Mouse (Mus musculus) heart, adult 2 months (tissue): ENCODE results near the gene Sucnr1. TPM values are rescaled to one million over a fixed set of nuclear protein-coding genes. Genes with fewer than 3 reads are reported as not detected.

ENCODE experiments used
- DNase-seq, 2 experiments: peaks; one replicate each; pipeline ENCODE4 v3.0.0; 2021
- H3K27ac ChIP-seq: fragments of 200-600 bp; 2 replicates; pipeline ENCODE4 v1.8.1; 2022
- H3K27me3 ChIP-seq: fragments of 200-500 bp; 2 replicates; pipeline ENCODE4 v1.6.1; 2012; ENCODE audit warnings: mild to moderate bottlenecking, low read length, inconsistent platforms, mixed read lengths; ENCODE audit not compliant: control insufficient read depth, insufficient read depth
- H3K36me3 ChIP-seq: fragments of 200-500 bp; 2 replicates; pipeline ENCODE4 v1.6.1; 2012; ENCODE audit warnings: low read length, inconsistent platforms; ENCODE audit not compliant: control insufficient read depth, insufficient read depth
- H3K4me1 ChIP-seq: fragments of 200-500 bp; 2 replicates; pipeline ENCODE4 v1.6.1; 2011; ENCODE audit warnings: low read length; ENCODE audit not compliant: control insufficient read depth, insufficient read depth
- H3K4me3 ChIP-seq: fragments of 200-600 bp; 2 replicates; pipeline ENCODE4 v1.8.1; 2022
- H3K79me2 ChIP-seq: fragments of 200-500 bp; replicated peaks from 2 replicates; pipeline ENCODE4 v1.6.1; 2012; ENCODE audit warnings: mild to moderate bottlenecking, inconsistent platforms, low read length, moderate library complexity, mixed read lengths; ENCODE audit not compliant: control insufficient read depth, insufficient read depth
- H3K9ac ChIP-seq: fragments of 200-500 bp; 2 replicates; pipeline ENCODE4 v1.6.1; 2012; ENCODE audit warnings: low read depth, mild to moderate bottlenecking, control low read depth, inconsistent platforms, low read length, mixed read lengths
- CTCF ChIP-seq: fragments of 200-600 bp; IDR thresholded peaks from 2 replicates; pipeline ENCODE4 v1.8.1; 2022; ENCODE audit warnings: antibody characterized with exemption, mild to moderate bottlenecking, moderate library complexity
- EP300 ChIP-seq: fragments of 200-500 bp; IDR thresholded peaks from 2 replicates; pipeline ENCODE4 v1.6.1; 2011; ENCODE audit warnings: low read depth, low read length, control low read depth; ENCODE audit not compliant: insufficient read depth
- POLR2A ChIP-seq: fragments of 200-500 bp; IDR thresholded peaks from 2 replicates; pipeline ENCODE4 v1.6.1; 2011; ENCODE audit warnings: mild to moderate bottlenecking, low read depth, low read length, control low read depth; ENCODE audit not compliant: insufficient read depth
- WGBS: fragments of 180-500 bp; shearing (Covaris S2); methylation state at CpG from one replicate; pipeline ENCODE4 v1.1.7; 2018; 5-methylcytosine and 5-hydroxymethylcytosine counted together
- intact Hi-C: fragments of 180-260 bp; cut with DNase I; formaldehyde crosslinking; loops from one replicate; pipeline ENCODE4 v1.15.1; 2025
- long read RNA-seq: library from polyadenylated mRNA; stranded (forward); transcript quantifications from one replicate; pipeline ENCODE4 v2.0.0, GENCODE M21; 2021
- polyA plus RNA-seq: library from polyadenylated mRNA; depleted of rRNA; stranded (reverse); fragments of >200 nt; gene quantifications from 2 replicates; pipeline ENCODE4 v1.2.3, GENCODE M21; 2012; rRNA removed
- total RNA-seq, 2 experiments: library from RNA; stranded (reverse); gene quantifications; 2 replicates each; pipeline ENCODE4 v1.2.3; 2021

Sucnr1 gene
- total RNA-seq (not detected), polyA plus RNA-seq (0.59 and 1.2 TPM in 2 replicates)
- long read RNA-seq = 0 reads

DNA sequence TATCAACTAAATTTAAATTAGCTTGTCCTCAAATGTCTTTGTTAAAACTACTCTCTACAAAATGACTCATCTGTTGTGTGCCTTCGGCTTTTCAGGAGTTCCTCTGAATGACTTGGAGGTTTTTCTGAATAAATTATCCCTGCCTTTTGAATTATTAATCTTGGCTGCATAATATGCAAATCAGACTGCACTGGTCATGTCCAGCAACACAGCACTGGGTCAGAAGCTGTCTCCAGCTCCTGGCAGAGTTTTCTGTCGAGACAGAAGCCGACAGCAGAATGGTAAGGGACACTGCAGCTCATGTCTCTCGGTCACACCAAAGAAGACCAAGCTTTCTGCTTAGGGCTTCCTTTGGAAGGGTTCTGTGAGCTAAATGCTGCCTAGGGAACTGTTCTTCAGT is at the start of gene Sucnr1:
Gene Sucnr1, plus strand, starts transcription at position 222 of the 400 bp plus-strand sequence.
- Histone ChIP-seq H3K4me1 (no peaks in the 10 kb centered on the region; the same call in 1 of the 2 replicates), H3K27me3 (no peaks in the 10 kb centered on the region), H3K36me3 (no peaks in the 10 kb centered on the region), H3K79me2 (no peaks in the 10 kb centered on the region), H3K4me3 (no peak within 1 kb of the TSS), H3K27ac (no peak within 1 kb of the TSS; the same call in 1 of the 2 replicates), H3K9ac (no peak within 1 kb of the TSS)
- intact Hi-C loops = no loop called here
- TF ChIP-seq CTCF (no peak), POLR2A (0 out of 2 replicates have a peak, but pooled peaks have one; percentile 14)
- DNase-seq = peak in 1 of 2 experiments; percentile 12
- 44% methylated on average over 4 of the region's 4 CpGs for WGBS

DNA sequence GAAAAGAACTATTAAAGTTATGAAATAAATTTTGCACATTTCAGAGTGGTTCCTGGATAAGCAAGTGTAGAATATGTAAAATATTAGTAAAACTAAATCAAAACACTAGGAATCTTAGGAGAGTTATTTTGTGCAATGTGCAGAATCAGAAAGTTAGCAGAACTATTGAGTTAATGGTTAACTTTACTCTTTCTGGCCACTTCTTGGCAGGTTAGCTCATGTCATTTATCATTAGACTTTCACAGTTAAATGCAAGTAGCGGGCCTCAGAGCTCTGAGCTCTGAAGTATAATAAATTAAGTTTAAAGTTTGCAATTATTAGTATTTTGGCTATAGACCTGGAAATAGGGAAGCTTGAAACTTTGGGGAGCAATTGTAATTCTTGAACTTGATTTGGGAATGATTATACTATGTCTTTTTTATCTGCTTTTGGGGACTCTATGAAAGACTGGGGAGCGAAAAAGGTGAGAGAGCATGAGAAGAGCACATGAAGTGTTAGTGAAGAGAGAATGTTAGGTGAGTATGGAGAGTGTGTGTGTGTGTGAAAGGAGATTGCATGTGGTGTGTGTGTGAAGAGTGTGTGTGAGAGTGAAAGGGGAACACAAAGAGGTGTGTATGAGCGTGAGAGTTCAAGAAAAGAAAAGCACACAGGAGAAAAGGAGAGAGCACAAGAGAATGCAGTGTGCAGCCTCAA is 35.3 kb upstream of the Sucnr1 start:
- Histone ChIP-seq H3K4me3 (no peak overlapping the region), H3K36me3 (no peaks in the 10 kb centered on the region), H3K9ac (no peak overlapping the region), H3K79me2 (no peaks in the 10 kb centered on the region), H3K4me1 (no peaks in the 10 kb centered on the region), H3K27me3 (no peaks in the 10 kb centered on the region), H3K27ac (no peak overlapping the region)
- DNase-seq = no peak
- no peak for TF ChIP-seq POLR2A
- no peak for TF ChIP-seq EP300
- no peak for TF ChIP-seq CTCF
- 88% methylated on average over 3 of the region's 3 CpGs for WGBS
- intact Hi-C loops = no loop called here

- intact Hi-C loops = loop anchor here (10.0 kb wide), 1 partner anchor 179 kb away; no protein-coding TSS in a partner anchor
- no peak overlapping the region for H3K4me3 ChIP-seq
- no peak for TF ChIP-seq CTCF
- H3K27me3 ChIP-seq = no peaks in the 10 kb centered on the region
- H3K79me2 ChIP-seq = no peaks in the 10 kb centered on the region
- DNase-seq = no peak
- no peaks in the 10 kb centered on the region for H3K4me1 ChIP-seq
- no peaks in the 10 kb centered on the region for H3K36me3 ChIP-seq
- no peak overlapping the region for H3K27ac ChIP-seq
- H3K9ac ChIP-seq = no peak overlapping the region
- WGBS = 63% methylated on average over 3 of the region's 3 CpGs
Measured at GRCm38 (mm10) chr3:60053231-60053927, 28.3 kb upstream of the Sucnr1 start.

GRCm38 (mm10) chr3:60053931-60054330 is 27.7 kb upstream of the Sucnr1 start:
- H3K27ac ChIP-seq = no peak overlapping the region
- TF ChIP-seq POLR2A (no peak), CTCF (no peak), EP300 (no peak)
- no peak for DNase-seq
- H3K79me2 ChIP-seq = no peaks in the 10 kb centered on the region
- 75% methylated on average over 2 of the region's 2 CpGs for WGBS
- H3K36me3 ChIP-seq = no peaks in the 10 kb centered on the region
- H3K4me3 ChIP-seq = no peak overlapping the region
- no peak overlapping the region for H3K9ac ChIP-seq
- H3K27me3 ChIP-seq = no peaks in the 10 kb centered on the region
- H3K4me1 ChIP-seq = no peaks in the 10 kb centered on the region
- intact Hi-C loops = loop anchor here (10.0 kb wide), 1 partner anchor 179 kb away; no protein-coding TSS in a partner anchor

DNA sequence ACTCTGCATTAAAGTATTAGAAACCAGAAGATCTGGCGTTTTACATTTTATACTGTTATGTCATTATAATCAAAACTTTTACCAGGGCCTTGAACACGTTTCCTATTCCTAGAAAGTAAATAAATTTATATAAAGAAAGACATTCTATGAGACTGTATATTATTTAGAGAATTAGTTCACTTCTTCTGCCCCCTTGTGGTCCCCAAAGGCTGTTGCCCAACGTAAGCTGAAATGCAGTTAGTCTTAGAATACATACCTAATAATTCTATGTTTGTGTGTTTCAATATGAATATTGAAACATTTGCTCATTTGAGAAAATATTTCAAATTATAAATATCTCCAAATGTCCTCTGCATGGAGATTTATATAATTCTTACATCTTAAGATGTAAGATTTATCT is 25.2 kb upstream of the Sucnr1 start:
- no peak overlapping the region for H3K4me3 ChIP-seq
- H3K4me1 ChIP-seq = no peaks in the 10 kb centered on the region
- no peaks in the 10 kb centered on the region for H3K27me3 ChIP-seq
- H3K36me3 ChIP-seq = no peaks in the 10 kb centered on the region
- no peak overlapping the region for H3K9ac ChIP-seq
- intact Hi-C loops = loop anchor here (10.0 kb wide), 1 partner anchor 182 kb away; no protein-coding TSS in a partner anchor
- H3K79me2 ChIP-seq = no peaks in the 10 kb centered on the region
- no peak overlapping the region for H3K27ac ChIP-seq
- WGBS = 28% methylated on average over 3 of the region's 3 CpGs
- no peak for DNase-seq
- TF ChIP-seq EP300 (no peak), CTCF (peak; percentile 75)
